Mouse (Mus musculus) G1E (cell line): ENCODE data around the gene Sap25. TPM values are rescaled to one million over a fixed set of nuclear protein-coding genes. Genes with fewer than 3 reads are reported as not detected.
"Not testable (repeated sequence)": the region's sequence is repeated elsewhere in the genome, so short reads cannot be mapped to it uniquely, and the experiment has no call there.

ENCODE experiments used
- ATAC-seq: 2 replicates; pipeline ENCODE4 v1.8.0; 2016; ENCODE audit warnings: mild to moderate bottlenecking; ENCODE audit not compliant: insufficient number of reproducible peaks, poor library complexity, low FRiP score, severe bottlenecking; ENCODE audit errors: extremely low read depth
- DNase-seq: peaks from one replicate; pipeline ENCODE4 v3.0.0; 2012; ENCODE audit warnings: low spot score
- H3K27me3 ChIP-seq: 2 replicates; pipeline ENCODE4 v1.6.1; 2012; ENCODE audit warnings: mild to moderate bottlenecking, low read length, inconsistent platforms; ENCODE audit not compliant: insufficient read depth
- H3K36me3 ChIP-seq: replicated peaks from 2 replicates; pipeline ENCODE3; 2012; ENCODE audit warnings: mild to moderate bottlenecking, inconsistent platforms
- H3K4me1 ChIP-seq: 2 replicates; pipeline ENCODE4 v1.6.1; 2012; ENCODE audit warnings: low read depth, low read length, inconsistent platforms, mixed read lengths; ENCODE audit not compliant: insufficient read depth
- H3K4me3 ChIP-seq: 2 replicates; pipeline ENCODE4 v1.5.1; 2012; ENCODE audit warnings: low read depth, mild to moderate bottlenecking, inconsistent platforms, low read length, moderate library complexity, mixed read lengths
- H3K9me3 ChIP-seq: replicated peaks from 2 replicates; pipeline ENCODE4 v1.6.1; 2012; ENCODE audit warnings: inconsistent platforms
- CTCF ChIP-seq: IDR thresholded peaks from 2 replicates; pipeline ENCODE4 v1.5.1; 2012; ENCODE audit warnings: low read depth, low read length, inconsistent platforms, mixed read lengths
- GATA1 ChIP-seq: IDR thresholded peaks from 2 replicates; pipeline ENCODE4 v1.6.1; 2012; ENCODE audit warnings: borderline replicate concordance, low read length, inconsistent platforms, mixed read lengths
- GATA2 ChIP-seq: IDR thresholded peaks from 2 replicates; pipeline ENCODE4 v1.6.1; 2012; ENCODE audit warnings: low read depth, low read length, inconsistent platforms, borderline replicate concordance
- POLR2AphosphoS5 ChIP-seq: IDR thresholded peaks from 2 replicates; pipeline ENCODE4 v1.6.1; 2012; ENCODE audit warnings: low read depth, low read length, inconsistent platforms; ENCODE audit not compliant: insufficient replicate concordance
- TAL1 ChIP-seq: conservative IDR thresholded peaks from 2 replicates; pipeline ENCODE4 v1.6.1; 2012; ENCODE audit warnings: low read depth, low read length, inconsistent platforms, mixed read lengths
- polyA plus RNA-seq: library from polyadenylated mRNA; stranded (reverse); fragments of >175 nt; gene quantifications from 2 replicates; pipeline ENCODE4 v1.2.3, GENCODE M21; 2012
- total RNA-seq, 2 experiments: library from RNA; stranded (forward) in 1 of 2; stranded (reverse) in 1 of 2; fragments of 200-1000 nt in 1 of 2; fragments of >200 nt in 1 of 2; fragmentation: Nextera tagmentation in 1 of 2; gene quantifications; 2 replicates each; pipeline ENCODE4 v1.2.3; 2014 to 2017

Gene Sap25
- total and polyA plus RNA-seq, 3 experiments: 7.9 to 58.3 (median 39.2) TPM

DNA sequence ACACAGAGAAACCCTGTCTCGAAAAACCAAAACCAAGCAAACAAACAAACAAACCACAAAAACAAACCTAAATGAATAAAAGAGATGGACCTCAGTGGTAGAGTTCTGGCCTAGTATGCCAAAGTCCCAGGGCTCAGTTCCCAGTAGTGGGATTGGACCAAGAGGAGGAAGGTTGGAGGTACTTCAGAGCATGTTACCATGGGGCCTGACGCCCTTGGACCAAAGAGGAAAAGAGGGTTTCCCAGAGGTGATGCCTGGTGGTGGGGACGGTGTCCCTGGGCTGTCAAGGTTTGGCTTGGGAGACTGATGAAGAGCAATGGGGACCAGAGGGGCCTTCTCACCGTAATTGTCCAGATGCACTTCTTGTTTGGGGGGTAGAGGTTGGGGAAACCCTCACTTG lies 31.1 kb upstream of the Sap25 start:
- Histone ChIP-seq H3K4me3 (no peak overlapping the region), H3K9me3 (no peaks in the 10 kb centered on the region), H3K4me1 (peaks cover 50% of the 10 kb centered on the region), H3K27me3 (peaks cover 39% of the 10 kb centered on the region), H3K36me3 (peaks cover 31% of the 10 kb centered on the region)
- DNase-seq (no peak), ATAC-seq (no peak)
- TF ChIP-seq TAL1: no peak
- TF ChIP-seq GATA2: no peak
- no peak for TF ChIP-seq GATA1
- TF ChIP-seq CTCF: no peak
- TF ChIP-seq POLR2AphosphoS5: no peak

DNA sequence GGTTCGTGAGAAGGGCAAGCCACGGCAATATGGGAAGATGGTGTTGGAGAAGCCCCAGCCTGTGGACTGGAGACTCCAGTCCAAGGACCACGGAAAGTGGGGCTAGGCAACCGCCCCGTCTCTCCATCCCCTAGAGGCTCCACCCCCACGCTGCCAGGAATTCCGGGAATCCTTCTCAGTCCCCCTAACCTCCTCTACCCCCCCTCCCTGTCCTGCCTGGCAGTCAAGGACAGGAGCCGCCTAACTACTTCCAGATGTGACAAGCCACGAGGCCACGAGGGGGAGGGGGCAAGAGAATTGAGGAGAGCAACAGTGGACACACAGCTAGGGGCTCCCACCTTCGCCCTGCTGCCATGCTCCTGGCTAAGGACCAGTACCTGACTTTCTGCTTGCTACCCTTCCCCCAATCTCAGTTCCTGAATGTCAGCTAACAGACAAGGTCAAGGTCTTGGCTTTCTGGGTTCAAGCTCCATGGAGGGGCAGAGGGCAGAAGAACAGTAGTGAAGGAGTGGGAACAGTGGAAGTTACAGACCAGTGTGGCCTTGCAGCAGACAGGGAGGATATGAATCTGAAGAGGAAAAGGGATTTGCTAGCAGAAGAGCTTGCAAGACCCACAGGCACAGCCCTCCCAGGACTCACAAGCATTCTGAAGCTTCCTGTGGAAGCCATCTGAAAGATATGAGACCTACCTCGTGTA lies 30.4 kb upstream of the Sap25 start:
- Histone ChIP-seq H3K36me3 (peaks cover 25% of the 10 kb centered on the region), H3K27me3 (peaks cover 39% of the 10 kb centered on the region), H3K4me1 (peaks cover 44% of the 10 kb centered on the region), H3K4me3 (no peak overlapping the region), H3K9me3 (no peaks in the 10 kb centered on the region)
- TF ChIP-seq POLR2AphosphoS5: no peak
- TF ChIP-seq GATA1: no peak
- TF ChIP-seq CTCF: no peak
- no peak for TF ChIP-seq GATA2
- no peak for TF ChIP-seq TAL1
- DNase-seq: no peak
- ATAC-seq: no peak

DNA sequence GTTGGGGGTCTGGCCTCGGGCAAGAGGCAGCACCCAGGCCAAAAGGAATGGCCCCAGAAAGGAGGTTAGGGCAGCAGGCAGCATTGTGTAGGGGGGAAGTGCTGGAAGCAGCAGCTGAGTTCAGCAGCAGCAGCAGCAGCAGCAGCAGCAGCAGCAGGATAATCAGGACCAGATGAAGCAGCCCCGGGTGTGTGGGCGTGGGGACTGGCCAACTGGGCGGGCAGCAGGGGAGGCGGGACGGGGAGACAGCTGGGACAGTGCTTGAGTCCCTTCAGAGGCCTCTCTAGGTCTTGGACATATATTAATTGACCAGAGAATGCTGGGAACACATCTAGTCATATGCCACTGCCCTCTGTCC lies 29.9 kb upstream of the Sap25 start:
- no peak overlapping the region for H3K4me3 ChIP-seq
- DNase-seq: no peak
- peaks cover 20% of the 10 kb centered on the region for H3K36me3 ChIP-seq
- TF ChIP-seq CTCF (no peak), POLR2AphosphoS5 (no peak), GATA2 (no peak), GATA1 (no peak), TAL1 (no peak)
- no peaks in the 10 kb centered on the region for H3K9me3 ChIP-seq
- H3K4me1 ChIP-seq: peaks cover 40% of the 10 kb centered on the region
- H3K27me3 ChIP-seq: peaks cover 41% of the 10 kb centered on the region
- ATAC-seq: no peak

GRCm38 (mm10) chr5:137613076-137613475 lies 28.1 kb upstream of the Sap25 start:
- H3K9me3 ChIP-seq: no peaks in the 10 kb centered on the region
- TF ChIP-seq CTCF (no peak), TAL1 (no peak), GATA2 (no peak), POLR2AphosphoS5 (no peak), GATA1 (no peak)
- H3K27me3 ChIP-seq: peaks cover 52% of the 10 kb centered on the region
- no peak for DNase-seq
- H3K36me3 ChIP-seq: peaks cover 5% of the 10 kb centered on the region
- peaks cover 41% of the 10 kb centered on the region for H3K4me1 ChIP-seq
- ATAC-seq: no peak
- no peak overlapping the region for H3K4me3 ChIP-seq

- TF ChIP-seq CTCF (no peak), TAL1 (no peak), GATA1 (no peak), POLR2AphosphoS5 (no peak), GATA2 (no peak)
- DNase-seq (no peak), ATAC-seq (no peak; the same call in 1 of the 2 replicates)
- Histone ChIP-seq H3K27me3 (peaks cover 57% of the 10 kb centered on the region), H3K9me3 (no peaks in the 10 kb centered on the region), H3K4me3 (no peak within 1 kb of the TSS; the same call in 1 of the 2 replicates), H3K36me3 (peaks cover 5% of the 10 kb centered on the region), H3K4me1 (peaks cover 46% of the 10 kb centered on the region)
Observed at GRCm38 (mm10) chr5:137613550-137613949, 27.6 kb upstream of the Sap25 start, which contains the start of gene Pcolce. Gene Pcolce, minus strand, starts transcription at chr5:137613784.

GRCm38 (mm10) chr5:137614921-137615320 lies 26.2 kb upstream of the Sap25 start:
- Histone ChIP-seq H3K27me3 (peaks cover 64% of the 10 kb centered on the region), H3K4me1 (peaks cover 46% of the 10 kb centered on the region)
- not testable (repeated sequence) for H3K36me3 ChIP-seq, H3K4me3 ChIP-seq, DNase-seq, ATAC-seq, H3K9me3 ChIP-seq

- H3K27me3 ChIP-seq: peaks cover 64% of the 10 kb centered on the region
- TF ChIP-seq CTCF (no peak), POLR2AphosphoS5 (no peak), GATA2 (no peak), GATA1 (no peak), TAL1 (no peak)
- no peak for ATAC-seq
- no peaks in the 10 kb centered on the region for H3K36me3 ChIP-seq
- H3K9me3 ChIP-seq: no peaks in the 10 kb centered on the region
- DNase-seq: no peak
- peaks cover 42% of the 10 kb centered on the region for H3K4me1 ChIP-seq
- no peak overlapping the region for H3K4me3 ChIP-seq
Observed at GRCm38 (mm10) chr5:137615347-137615746, 25.8 kb upstream of the Sap25 start.
